Mouse (Mus musculus) central nervous system, embryonic 11.5 days (tissue): ENCODE results near the gene Rrp15. TPM values are rescaled to one million over a fixed set of nuclear protein-coding genes. Genes with fewer than 3 reads are reported as not detected.

Source experiments
- polyA plus RNA-seq: library from polyadenylated mRNA; depleted of rRNA; stranded (reverse); fragments of >200 nt; gene quantifications from 2 replicates; pipeline ENCODE4 v1.2.3, GENCODE M21; 2012; rRNA removed

The Rrp15 gene
- polyA plus RNA-seq, result 50.1 and 108 TPM in 2 replicates

GRCm38 (mm10) chr1:186748724-186749653 lies at the start of gene Rrp15:
TSS of gene Rrp15 (minus strand) at chr1:186749358.

GRCm38 (mm10) chr1:186705915-186706248 lies 43.3 kb downstream of the Rrp15 start, which contains the start of gene Tgfb2:
TSS of gene Tgfb2 (minus strand) at chr1:186705989.

Other genes starting within 250 kb of the Rrp15 start
- 5.0 and 16.4 TPM in 2 replicates for gene Tgfb2, start 43.4 kb downstream of the Rrp15 start, polyA plus RNA-seq
- 0.02 and 0.06 TPM in 2 replicates for gene D1Pas1, start 218.1 kb upstream of the Rrp15 start, polyA plus RNA-seq